Mouse (Mus musculus): ENCODE measurements around the gene Clcn5. TPM values are rescaled to one million over a fixed set of nuclear protein-coding genes. Genes with fewer than 3 reads are reported as not detected.

Clcn5 gene
- polyA plus RNA-seq, 1 experiment from 2014 or later: 13.6 TPM

MicroRNAs encoded within 50 kb of the gene (microRNA counts, 519-probe panel; counts per million panel counts)
- microRNA mmu-miR-188-3p (2,753 counts per million, percentile 66 among the panel's probes with 10 or more counts), microRNA mmu-miR-188-5p (31.7 counts per million), microRNA mmu-miR-362-3p (2,195 counts per million, percentile 24 among the panel's probes with 10 or more counts), microRNA mmu-miR-362-5p (1,706 counts per million, percentile 10 among the panel's probes with 10 or more counts), microRNA mmu-miR-500 (31.7 counts per million), microRNA mmu-miR-501-3p (1,326 counts per million, percentile 5 among the panel's probes with 10 or more counts), microRNA mmu-miR-501-5p (2,651 counts per million, percentile 59 among the panel's probes with 10 or more counts), microRNA mmu-miR-532-3p (1,909 counts per million, percentile 14 among the panel's probes with 10 or more counts), microRNA mmu-miR-532-5p (2,759 counts per million, percentile 68 among the panel's probes with 10 or more counts)

Small RNAs within 50 kb of the gene (microRNA-seq; reads per million reads assigned to microRNA genes)
- gene Mir188 (878 reads per million, percentile 78 among the genes with 10 or more reads in this experiment), gene Mir362 (57.3 reads per million, percentile 51 among the genes with 10 or more reads in this experiment), gene Mir500 (120 reads per million, percentile 59 among the genes with 10 or more reads in this experiment), gene Mir501 (361 reads per million, percentile 71 among the genes with 10 or more reads in this experiment), gene Mir532 (1,196 reads per million, percentile 80 among the genes with 10 or more reads in this experiment)

Other genes with a start within 250 kb of the Clcn5 start
- gene Usp27x, start 56.5 kb upstream of the Clcn5 start, polyA plus RNA-seq (2015; fragmentation: Nextera tagmentation; extraction: Ambion mirVana): 0.78 and 1.1 TPM in 2 replicates